Mouse (Mus musculus): ENCODE data around the gene Rpl39l. TPM values are rescaled to one million over a fixed set of nuclear protein-coding genes. Genes with fewer than 3 reads are reported as not detected.
"Not testable (repeated sequence)": the region's sequence is repeated elsewhere in the genome, so short reads cannot be mapped to it uniquely, and the experiment has no call there.

The Rpl39l gene
- total RNA-seq (2021): not detected
- long read RNA-seq, experiment 1: 0 reads
- long read RNA-seq, experiment 2: 0 reads

- intact Hi-C loops (cut with DNase I): no loop called here
- DNase-seq: no peak
Observed at GRCm38 (mm10) chr16:10170005-10170404, at the start of gene Rpl39l. Gene Rpl39l (plus strand): TSS chr16:10170226.

DNA sequence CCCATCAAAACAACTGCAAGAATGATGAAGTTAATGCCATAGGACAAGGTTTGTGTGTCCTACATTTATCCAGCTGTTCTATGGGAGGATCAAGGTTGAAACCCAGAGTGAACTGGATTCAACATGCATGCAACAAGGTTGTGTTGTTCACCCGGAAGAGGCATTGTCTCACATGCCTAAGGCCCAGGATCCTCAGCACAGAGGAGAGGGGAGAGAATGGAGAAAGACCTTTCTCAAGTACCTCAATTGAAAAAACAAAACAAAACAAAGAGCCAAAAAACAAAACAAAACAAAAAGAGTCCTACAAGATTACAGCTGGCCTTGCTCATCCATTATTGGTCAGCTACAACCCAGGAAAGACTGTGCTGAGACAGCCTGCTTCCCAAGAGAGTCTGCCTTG lies 42.4 kb upstream of the Rpl39l start:
- DNase-seq: no peak
- intact Hi-C loops (cut with DNase I): no loop called here

DNA sequence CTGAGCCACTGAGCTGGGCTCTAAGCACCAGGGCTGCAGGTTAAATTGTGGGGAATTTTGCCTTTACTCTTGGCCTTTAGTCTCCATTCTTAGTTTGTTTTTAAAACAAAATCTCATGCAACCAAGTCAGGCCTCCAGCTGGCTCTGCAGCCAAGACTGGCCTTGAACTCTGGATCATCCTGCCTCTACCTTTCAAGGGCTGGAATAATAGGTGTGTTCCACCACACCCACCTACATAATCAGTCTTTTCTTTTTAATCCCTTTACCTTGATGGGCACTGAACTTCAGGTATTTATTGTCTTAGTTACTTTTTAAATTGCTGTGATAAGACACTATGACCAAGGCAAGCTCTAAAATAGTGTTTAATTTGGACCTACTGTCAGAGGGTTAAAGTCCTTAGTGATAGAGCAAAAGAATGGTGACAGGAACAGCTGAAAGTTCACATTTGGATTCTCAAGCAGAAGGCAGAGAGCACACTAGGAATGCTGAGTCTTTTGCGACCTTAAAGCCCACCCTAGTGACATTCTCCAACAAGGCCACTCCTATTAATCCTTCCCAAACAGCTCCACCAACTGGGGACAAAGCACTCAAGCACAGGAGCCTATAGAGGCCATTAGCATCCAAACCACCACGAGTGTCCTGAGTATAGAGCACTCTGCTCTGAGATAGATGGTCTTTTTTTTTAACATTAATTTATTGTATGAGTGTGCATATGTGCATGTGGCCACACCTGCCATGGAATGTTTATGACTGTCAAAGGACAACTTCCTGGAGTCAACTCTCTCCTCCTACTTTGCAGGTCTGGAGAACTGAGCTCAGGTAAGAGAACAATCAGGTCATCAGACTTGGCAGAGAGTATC lies 40.7 kb upstream of the Rpl39l start:
- intact Hi-C loops (cut with DNase I): no loop called here
- DNase-seq: no peak

DNA sequence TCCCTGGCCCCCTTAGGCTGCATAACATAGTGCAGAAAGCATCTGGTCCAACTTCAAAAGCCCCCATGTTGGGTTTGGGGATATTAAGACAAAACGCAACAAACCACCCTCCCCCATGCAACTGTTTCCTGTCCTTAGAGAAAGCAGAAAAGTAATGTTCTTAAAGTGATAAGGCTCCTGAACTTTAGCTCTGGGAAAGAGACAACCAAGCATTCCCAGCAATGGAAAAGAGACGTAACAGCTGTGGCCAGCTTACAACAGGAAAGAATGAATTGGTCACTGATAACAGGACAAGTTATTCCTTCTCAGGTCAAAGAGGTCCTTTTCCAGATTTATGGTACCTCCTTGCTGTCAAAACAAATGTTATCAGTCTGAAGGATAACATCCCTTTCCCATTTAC lies 26.9 kb upstream of the Rpl39l start:
- DNase-seq: peak in 1 of 2 experiments; percentile 1
- intact Hi-C loops (cut with DNase I): no loop called here

DNA sequence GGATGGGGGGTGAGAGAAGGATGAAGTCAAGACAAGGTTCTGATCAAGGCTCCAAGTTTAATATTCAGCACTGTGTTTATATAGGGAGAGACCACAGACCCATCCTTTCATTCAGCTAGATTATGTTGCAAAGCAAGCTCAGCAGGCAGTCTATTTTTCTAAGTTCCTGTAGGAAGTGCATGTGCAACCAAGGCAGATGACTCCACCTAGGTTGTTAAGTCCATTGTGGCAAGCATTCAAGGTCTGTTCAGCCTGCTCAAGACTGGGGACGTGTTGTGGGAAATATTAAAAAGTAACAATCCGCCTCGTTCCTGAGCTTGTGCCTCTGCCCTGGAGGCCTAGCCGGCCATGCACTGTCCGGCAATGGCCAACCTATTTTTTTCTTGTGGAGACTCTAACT lies 22.6 kb upstream of the Rpl39l start:
- no peak for DNase-seq
- intact Hi-C loops (cut with DNase I): no loop called here

GRCm38 (mm10) chr16:10169123-10169905 lies 712 bp upstream of the Rpl39l start:
- intact Hi-C loops (cut with DNase I): no loop called here
- no peak for DNase-seq

GRCm38 (mm10) chr16:10171276-10171675 lies 1.2 kb downstream of the Rpl39l start:
- intact Hi-C loops (cut with DNase I): no loop called here
- DNase-seq: no peak

DNA sequence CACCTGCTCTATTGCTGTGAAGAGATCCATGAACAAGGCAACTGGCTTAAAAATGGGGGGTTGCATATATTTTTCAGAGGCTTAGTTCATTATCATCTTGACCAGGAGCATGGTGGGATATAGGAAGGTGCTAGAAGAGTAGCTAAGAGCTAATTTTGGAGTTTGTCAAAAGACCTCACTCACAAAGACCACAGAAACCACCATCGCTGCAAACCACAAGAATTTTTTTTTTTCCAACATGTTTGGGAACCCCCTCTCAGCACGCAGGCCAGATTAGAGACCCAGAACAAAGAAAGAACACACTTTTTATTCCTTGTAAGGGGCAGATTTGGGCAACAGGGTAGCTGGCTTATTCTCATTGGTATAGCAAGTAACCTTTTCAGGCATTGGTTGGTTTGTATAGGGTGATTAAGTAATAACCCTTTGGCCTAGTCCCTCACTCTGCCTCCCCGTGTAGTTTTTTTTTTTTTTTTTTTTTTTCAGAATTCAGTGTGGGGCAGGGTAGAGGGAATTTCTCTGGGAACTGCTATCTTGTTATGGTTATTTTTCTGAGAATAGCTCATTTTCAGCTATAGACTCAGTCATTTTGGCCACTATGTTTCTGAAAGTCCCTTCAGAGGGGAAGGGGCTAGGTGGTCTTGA lies 2.3 kb downstream of the Rpl39l start:
- DNase-seq: no peak
- intact Hi-C loops (cut with DNase I): no loop called here

- intact Hi-C loops (cut with DNase I); DNase-seq: not testable (repeated sequence)
Observed at GRCm38 (mm10) chr16:10187461-10187860, 17.4 kb downstream of the Rpl39l start.

- intact Hi-C loops (cut with DNase I): no loop called here
- peak; percentile 90 to 93 for DNase-seq
Observed at GRCm38 (mm10) chr16:10192679-10193506, 22.9 kb downstream of the Rpl39l start, which contains the start of gene Atf7ip2. Gene Atf7ip2 (plus strand): TSS chr16:10192712.

GRCm38 (mm10) chr16:10208777-10209176 lies 38.8 kb downstream of the Rpl39l start:
- DNase-seq: no peak
- intact Hi-C loops (cut with DNase I): no loop called here

GRCm38 (mm10) chr16:10216366-10216765 lies 46.3 kb downstream of the Rpl39l start:
- DNase-seq; intact Hi-C loops (cut with DNase I): not testable (repeated sequence)

- intact Hi-C loops (cut with DNase I); DNase-seq: not testable (repeated sequence)
Observed at GRCm38 (mm10) chr16:10217020-10217419, 47.0 kb downstream of the Rpl39l start.

Other genes starting within 250 kb of the Rpl39l start
- under 1 TPM; 0.10 to 0.17 TPM for gene Grin2a, start 174.7 kb upstream of the Rpl39l start, total RNA-seq (2021)
- gene Atf7ip2, start 22.5 kb downstream of the Rpl39l start, total RNA-seq (2021): not detected
- gene Emp2, start 143.7 kb downstream of the Rpl39l start, total RNA-seq (2021): 10 to 100 TPM; 40.6 to 46.0 TPM
- under 1 TPM; 0.14 to 0.22 TPM for gene Tekt5, start 225.3 kb downstream of the Rpl39l start, total RNA-seq (2021)
- gene Nubp1, start 241.7 kb downstream of the Rpl39l start, total RNA-seq (2021): 1 to 10 TPM; 8.5 to 8.7 TPM